8 mouse cellular contexts compared by ENCODE assay signal in genomic region chr11:119046601-119047245, GRCm38 (mm10). TPM values are rescaled to one million over a fixed set of nuclear protein-coding genes. Genes with fewer than 3 reads are reported as not detected.
DNase-seq lines count a peak whose midpoint lies in the region; ATAC-seq and TF ChIP-seq lines count a peak whose summit lies in the region.

No protein-coding gene starts in this region.

- H3K4me3 ChIP-seq in gastrocnemius, adult 2 months, result no peak overlapping the region; the same call in 1 of the 2 replicates
- peak overlapping the region; percentile 38 for H3K4me3 ChIP-seq in heart, embryonic 15.5 days
- peak overlapping the region; percentile 42 for H3K4me3 ChIP-seq in kidney, embryonic 16.5 days (ENCODE audit: low read length)

- H3K27ac ChIP-seq in gastrocnemius, adult 2 months, result no peak overlapping the region
- no peak overlapping the region for H3K27ac ChIP-seq in heart, embryonic 15.5 days
- H3K27ac ChIP-seq in kidney, embryonic 16.5 days (ENCODE audit: low read length), result no peak overlapping the region

- 0 out of 2 replicates have a peak overlapping the region, but pooled peaks have one; percentile 24 for H3K9ac ChIP-seq in heart, embryonic 15.5 days
- H3K9ac ChIP-seq in kidney, embryonic 16.5 days (replicated peaks; ENCODE audit: low read length), result 0 out of 2 replicates have a peak overlapping the region, but pooled peaks have one; percentile 9

- no peak for TF ChIP-seq CTCF in gastrocnemius, adult 2 months (IDR thresholded peaks at IDR 0.05)

- H3K4me2 ChIP-seq in heart, embryonic 15.5 days, result peak overlapping the region; percentile 61
- H3K4me2 ChIP-seq in kidney, embryonic 16.5 days (replicated peaks; ENCODE audit: low read depth, low read length), result peak overlapping the region; percentile 51

- H3K9me3 ChIP-seq in heart, embryonic 15.5 days (replicated peaks), result no peaks in the 10 kb centered on the region
- H3K9me3 ChIP-seq in kidney, embryonic 16.5 days (ENCODE audit: low read length), result no peaks in the 10 kb centered on the region

- H3K4me1 ChIP-seq in heart, embryonic 15.5 days (replicated peaks), result peaks cover 48% of the 10 kb centered on the region
- peaks cover 39% of the 10 kb centered on the region for H3K4me1 ChIP-seq in kidney, embryonic 16.5 days (ENCODE audit: insufficient read depth, low read length)

- DNase-seq in gastrocnemius, adult 2 months, result peak; percentile 78
- DNase-seq in gastrocnemius, adult 8-10 months (ENCODE audit: low spot score in 2 of 2), result no peak
- peak; percentile 68 to 74 for DNase-seq in adrenal gland, postnatal 36 days
- peak; percentile 70 for DNase-seq in lung, postnatal 25 days (ENCODE audit: low spot score)
- DNase-seq in splenic B cell, adult 2 months (ENCODE audit: low read depth, low spot score), result peak; percentile 64

- no peaks in the 10 kb centered on the region for H3K36me3 ChIP-seq in heart, embryonic 15.5 days
- H3K36me3 ChIP-seq in kidney, embryonic 16.5 days (ENCODE audit: insufficient read depth, low read length), result no peaks in the 10 kb centered on the region
- no peaks in the 10 kb centered on the region for H3K36me3 ChIP-seq in splenic B cell, adult 2 months (ENCODE audit: control insufficient read depth, insufficient read depth, low read length, poor library complexity, severe bottlenecking)

- peaks cover 98% of the 10 kb centered on the region for H3K27me3 ChIP-seq in heart, embryonic 15.5 days
- H3K27me3 ChIP-seq in kidney, embryonic 16.5 days (ENCODE audit: insufficient read depth, low read length), result peaks cover 98% of the 10 kb centered on the region
- peaks cover 4% of the 10 kb centered on the region; the same call in 1 of the 2 replicates for H3K27me3 ChIP-seq in splenic B cell, adult 2 months (ENCODE audit: control insufficient read depth, insufficient read depth, low read length, poor library complexity, severe bottlenecking)

- WGBS in heart, embryonic 15.5 days, result under 1% methylated on average over 39 of the region's 39 CpGs
- WGBS in kidney, embryonic 16.5 days, result 1% methylated on average over 39 of the region's 39 CpGs

- intact Hi-C loops in gastrocnemius, adult 2 months (cut with DNase I), result no loop called here

- ATAC-seq in heart, embryonic 15.5 days (replicated peaks; ENCODE audit: insufficient number of reproducible peaks, insufficient read depth, low FRiP score, low read depth), result 0 out of 2 replicates have a peak, but pooled peaks have one; percentile 34
- ATAC-seq in kidney, embryonic 16.5 days (ENCODE audit: low FRiP score, low TSS enrichment), result 0 out of 2 replicates have a peak, but pooled peaks have one; percentile 46
- no peak for ATAC-seq in erythroblast, adult 5-6 weeks (replicated peaks; ENCODE audit: low FRiP score, poor library complexity, severe bottlenecking)

RNA-seq across cellular contexts. Expression of gene Cbx8, which starts 6.0 kb away (rescaled TPM):
- 1 to 10 TPM; 1.5 to 1.6 TPM for total RNA-seq in gastrocnemius, adult 2 months (2021)
- total RNA-seq in gastrocnemius, adult 8-10 months (2022), result 1 to 10 TPM; 1.1 to 3.3 (median 2.5) TPM
- 10 to 100 TPM; 21.4 to 21.5 TPM for total RNA-seq in adrenal gland, postnatal 36 days (2021)
- 7.5 and 9.5 TPM in 2 replicates for polyA plus RNA-seq in heart, embryonic 15.5 days (2015; fragmentation: Nextera tagmentation; extraction: Ambion mirVana)
- polyA plus RNA-seq in kidney, embryonic 16.5 days (2015; fragmentation: Nextera tagmentation; extraction: Ambion mirVana), result 8.2 and 8.5 TPM in 2 replicates
- total RNA-seq in erythroblast, adult 5-6 weeks (2015; ENCODE audit: low replicate concordance), result 0.38 and 0.42 TPM in 2 replicates
- total RNA-seq in erythroblast, adult 5-6 weeks (2017; ENCODE audit: low replicate concordance), result 0.70 and 1.4 TPM in 2 replicates

RNA-seq across cellular contexts. Expression of gene Cbx2, which starts 24.0 kb away (rescaled TPM):
- under 1 TPM; 0.69 to 0.95 TPM for total RNA-seq in gastrocnemius, adult 2 months (2021)
- total RNA-seq in gastrocnemius, adult 8-10 months (2022), result 1 to 10 TPM in 1 of 4 experiments, under 1 TPM in 3; 0.29 to 1.1 (median 0.68) TPM
- 1 to 10 TPM; 7.6 to 7.7 TPM for total RNA-seq in adrenal gland, postnatal 36 days (2021)
- 11.6 and 18.0 TPM in 2 replicates for polyA plus RNA-seq in heart, embryonic 15.5 days (2015; fragmentation: Nextera tagmentation; extraction: Ambion mirVana)
- 35.5 and 37.3 TPM in 2 replicates for polyA plus RNA-seq in kidney, embryonic 16.5 days (2015; fragmentation: Nextera tagmentation; extraction: Ambion mirVana)
- 0.19 and 0.42 TPM in 2 replicates for total RNA-seq in erythroblast, adult 5-6 weeks (2015; ENCODE audit: low replicate concordance)
- not detected in 2 replicates for total RNA-seq in erythroblast, adult 5-6 weeks (2017; ENCODE audit: low replicate concordance)

RNA-seq across cellular contexts. Expression of gene Cbx4, which starts 39.3 kb away (rescaled TPM):
- total RNA-seq in gastrocnemius, adult 2 months (2021), result 1 to 10 TPM; 2.1 to 2.2 TPM
- 1 to 10 TPM; 2.1 to 3.0 (median 2.2) TPM for total RNA-seq in gastrocnemius, adult 8-10 months (2022)
- total RNA-seq in adrenal gland, postnatal 36 days (2021), result 100 to 1,000 TPM; 200 to 332 TPM
- polyA plus RNA-seq in heart, embryonic 15.5 days (2015; fragmentation: Nextera tagmentation; extraction: Ambion mirVana), result 9.3 and 11.6 TPM in 2 replicates
- polyA plus RNA-seq in kidney, embryonic 16.5 days (2015; fragmentation: Nextera tagmentation; extraction: Ambion mirVana), result 9.9 and 10.9 TPM in 2 replicates
- total RNA-seq in erythroblast, adult 5-6 weeks (2015; ENCODE audit: low replicate concordance), result 4.8 and 7.7 TPM in 2 replicates
- 4.3 and 9.4 TPM in 2 replicates for total RNA-seq in erythroblast, adult 5-6 weeks (2017; ENCODE audit: low replicate concordance)

RNA-seq across cellular contexts. Expression of gene Enpp7, which starts 58.7 kb away (rescaled TPM):
- total RNA-seq in gastrocnemius, adult 2 months (2021), result not detected
- not detected for total RNA-seq in gastrocnemius, adult 8-10 months (2022)
- total RNA-seq in adrenal gland, postnatal 36 days (2021), result not detected
- not detected in 2 replicates for polyA plus RNA-seq in heart, embryonic 15.5 days (2015; fragmentation: Nextera tagmentation; extraction: Ambion mirVana)
- not detected in 2 replicates for polyA plus RNA-seq in kidney, embryonic 16.5 days (2015; fragmentation: Nextera tagmentation; extraction: Ambion mirVana)
- not detected in 2 replicates for total RNA-seq in erythroblast, adult 5-6 weeks (2015; ENCODE audit: low replicate concordance)
- total RNA-seq in erythroblast, adult 5-6 weeks (2017; ENCODE audit: low replicate concordance), result not detected in 2 replicates

Comparison
In these comparisons a context has a peak if more than half of its experiments do, and no peak if none do; other contexts are left out.
1. DNase-seq: peak in gastrocnemius, adult 2 months (single experiment), adrenal gland, postnatal 36 days (2 of 2), lung, postnatal 25 days (single experiment) and splenic B cell, adult 2 months (single experiment); none in gastrocnemius, adult 8-10 months (0 of 2).
2. RNA of gene Cbx8, which starts 6.0 kb away (total RNA-seq): 21.4 to 21.5 TPM in adrenal gland, postnatal 36 days; 1.1 to 3.3 TPM in gastrocnemius, adult 8-10 months, 1.5 to 1.6 TPM in gastrocnemius, adult 2 months and 0.38 to 1.4 TPM in erythroblast, adult 5-6 weeks; every median in the first group is over 4 times any median in the second.
3. RNA of gene Cbx2, which starts 24.0 kb away (total RNA-seq): 7.6 to 7.7 TPM in adrenal gland, postnatal 36 days; 0.69 to 0.95 TPM in gastrocnemius, adult 2 months, 0.29 to 1.1 TPM in gastrocnemius, adult 8-10 months and 0.19 to 0.42 TPM in erythroblast, adult 5-6 weeks; every median in the first group is over 4 times any median in the second.
4. RNA of gene Cbx4, which starts 39.3 kb away (total RNA-seq): 200 to 332 TPM in adrenal gland, postnatal 36 days; 4.3 to 9.4 TPM in erythroblast, adult 5-6 weeks, 2.1 to 3.0 TPM in gastrocnemius, adult 8-10 months and 2.1 to 2.2 TPM in gastrocnemius, adult 2 months; every median in the first group is over 10 times any median in the second.